Mouse (Mus musculus): ENCODE results near the gene Gm15319.
"Not testable (repeated sequence)": the region's sequence is repeated elsewhere in the genome, so short reads cannot be mapped to it uniquely, and the experiment has no call there.

DNA sequence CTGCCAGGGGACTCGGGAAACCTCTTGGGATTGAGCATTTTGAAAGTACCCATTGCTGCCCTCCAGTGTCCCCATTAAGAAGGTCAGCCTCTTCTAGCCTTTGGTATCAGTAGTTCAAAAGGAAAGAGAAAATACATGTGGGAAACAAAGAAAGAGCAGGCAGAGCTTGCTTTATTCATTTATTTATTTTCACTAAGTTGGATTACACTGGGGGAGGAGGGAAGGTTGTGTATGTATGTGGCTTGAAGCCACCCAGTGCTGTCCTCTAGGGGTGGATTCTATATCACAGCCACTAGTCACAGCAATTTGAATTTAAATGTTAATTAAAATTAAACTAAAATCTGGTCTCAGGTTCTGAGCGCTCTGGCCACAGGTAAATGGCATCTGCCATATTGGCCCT lies 22.0 kb upstream of the Gm15319 start:
- not testable (repeated sequence) for TF ChIP-seq CTCF (IDR thresholded peaks at IDR 0.05; ENCODE audit: extremely low read depth, insufficient read depth, insufficient read length, insufficient replicate concordance); POLR2A (IDR thresholded peaks at IDR 0.05; ENCODE audit: low read depth, low read length)

Data from spleen, adult 2 months (tissue).